Mouse (Mus musculus) E14TG2a.4 (cell line): ENCODE measurements around the gene Arhgap20.

Experiments
- H3K27me3 ChIP-seq: 2 replicates; pipeline ENCODE4 v1.6.1; 2014; ENCODE audit warnings: low read length, control low read depth; ENCODE audit not compliant: insufficient read depth
- H3K36me3 ChIP-seq: 2 replicates; pipeline ENCODE4 v1.6.1; 2014; ENCODE audit warnings: low read length, control low read depth; ENCODE audit not compliant: insufficient read depth
- H3K4me1 ChIP-seq: replicated peaks from 2 replicates; pipeline ENCODE4 v1.6.1; 2014; ENCODE audit warnings: low read depth, low read length, control low read depth
- H3K4me3 ChIP-seq: replicated peaks from 2 replicates; pipeline ENCODE4 v1.5.1; 2014; ENCODE audit warnings: mild to moderate bottlenecking, low read length
- H3K9me3 ChIP-seq: 2 replicates; pipeline ENCODE4 v1.6.1; 2014; ENCODE audit warnings: low read length, control low read depth
- CTCF ChIP-seq: conservative IDR thresholded peaks from 2 replicates; pipeline ENCODE4 v1.5.1; 2014; ENCODE audit warnings: low read length
- NANOG ChIP-seq: IDR thresholded peaks from 2 replicates; pipeline ENCODE4 v1.6.1; 2014; ENCODE audit warnings: borderline replicate concordance, low read length, mixed read lengths
- POU5F1 ChIP-seq: IDR thresholded peaks from 2 replicates; pipeline ENCODE4 v1.6.1; 2014; ENCODE audit warnings: low read length, borderline replicate concordance

Gene Arhgap20

GRCm38 (mm10) chr9:51832368-51832767 is 67.2 kb downstream of the Arhgap20 start:
- no peaks in the 10 kb centered on the region for H3K4me1 ChIP-seq
- no peak for TF ChIP-seq POU5F1
- TF ChIP-seq CTCF, result no peak
- TF ChIP-seq NANOG, result no peak
- no peaks in the 10 kb centered on the region for H3K9me3 ChIP-seq
- H3K27me3 ChIP-seq, result no peaks in the 10 kb centered on the region
- no peaks in the 10 kb centered on the region for H3K36me3 ChIP-seq
- no peak overlapping the region for H3K4me3 ChIP-seq

- Histone ChIP-seq H3K4me3 (no peak overlapping the region), H3K9me3 (no peaks in the 10 kb centered on the region), H3K36me3 (no peaks in the 10 kb centered on the region), H3K4me1 (no peaks in the 10 kb centered on the region), H3K27me3 (no peaks in the 10 kb centered on the region)
- TF ChIP-seq CTCF, result no peak
- no peak for TF ChIP-seq POU5F1
- TF ChIP-seq NANOG, result no peak
Observed at GRCm38 (mm10) chr9:51837716-51838115, 72.6 kb downstream of the Arhgap20 start.

GRCm38 (mm10) chr9:51843216-51843615 is 78.1 kb downstream of the Arhgap20 start:
- no peaks in the 10 kb centered on the region for H3K9me3 ChIP-seq

GRCm38 (mm10) chr9:51845796-51846195 is 80.7 kb downstream of the Arhgap20 start:
- no peaks in the 10 kb centered on the region for H3K36me3 ChIP-seq
- TF ChIP-seq CTCF (no peak), NANOG (no peak), POU5F1 (no peak)
- H3K4me3 ChIP-seq, result no peak overlapping the region
- H3K9me3 ChIP-seq, result no peaks in the 10 kb centered on the region
- H3K4me1 ChIP-seq, result no peaks in the 10 kb centered on the region
- no peaks in the 10 kb centered on the region for H3K27me3 ChIP-seq

More at GRCm38 (mm10) chr9:51843216-51843615, 78.1 kb downstream of the Arhgap20 start:
- no peak overlapping the region for H3K4me3 ChIP-seq
- no peaks in the 10 kb centered on the region for H3K27me3 ChIP-seq
- TF ChIP-seq CTCF (no peak), POU5F1 (no peak), NANOG (no peak)
- H3K4me1 ChIP-seq, result no peaks in the 10 kb centered on the region
- no peaks in the 10 kb centered on the region for H3K36me3 ChIP-seq

GRCm38 (mm10) chr9:51853772-51854171 is 88.6 kb downstream of the Arhgap20 start:
- Histone ChIP-seq H3K27me3 (no peaks in the 10 kb centered on the region), H3K36me3 (no peaks in the 10 kb centered on the region), H3K4me3 (no peak overlapping the region), H3K9me3 (peaks cover 11% of the 10 kb centered on the region), H3K4me1 (no peaks in the 10 kb centered on the region)
- TF ChIP-seq NANOG, result no peak
- TF ChIP-seq CTCF, result no peak
- no peak for TF ChIP-seq POU5F1

- Histone ChIP-seq H3K36me3 (no peaks in the 10 kb centered on the region), H3K9me3 (no peaks in the 10 kb centered on the region), H3K4me1 (no peaks in the 10 kb centered on the region), H3K4me3 (no peak overlapping the region), H3K27me3 (no peaks in the 10 kb centered on the region)
- TF ChIP-seq CTCF (no peak), NANOG (no peak), POU5F1 (no peak)
Observed at GRCm38 (mm10) chr9:51864273-51864672, 99.1 kb downstream of the Arhgap20 start.

- Histone ChIP-seq H3K4me1 (no peaks in the 10 kb centered on the region), H3K4me3 (no peak overlapping the region), H3K9me3 (no peaks in the 10 kb centered on the region), H3K27me3 (no peaks in the 10 kb centered on the region), H3K36me3 (no peaks in the 10 kb centered on the region)
- TF ChIP-seq POU5F1 (no peak), CTCF (no peak), NANOG (no peak)
Observed at GRCm38 (mm10) chr9:51866634-51867033, 101.5 kb downstream of the Arhgap20 start.

- Histone ChIP-seq H3K4me1 (no peaks in the 10 kb centered on the region), H3K27me3 (no peaks in the 10 kb centered on the region), H3K36me3 (no peaks in the 10 kb centered on the region), H3K9me3 (no peaks in the 10 kb centered on the region), H3K4me3 (no peak overlapping the region)
- no peak for TF ChIP-seq POU5F1
- TF ChIP-seq CTCF, result no peak
- TF ChIP-seq NANOG, result no peak
Observed at GRCm38 (mm10) chr9:51869056-51869455, 103.9 kb downstream of the Arhgap20 start.

- H3K27me3 ChIP-seq, result no peaks in the 10 kb centered on the region
- no peak overlapping the region for H3K4me3 ChIP-seq
- no peaks in the 10 kb centered on the region for H3K9me3 ChIP-seq
- H3K4me1 ChIP-seq, result no peaks in the 10 kb centered on the region
- TF ChIP-seq POU5F1 (no peak), CTCF (no peak), NANOG (no peak)
- no peaks in the 10 kb centered on the region for H3K36me3 ChIP-seq
Observed at GRCm38 (mm10) chr9:51874348-51874747, 109.2 kb downstream of the Arhgap20 start.
